Mouse (Mus musculus) mature B cell (primary cell): ENCODE measurements at regions not wholly inside any gene's neighbourhood (a gene's known extent, or its start where the extent isn't known, plus 50 kb on each side); places are given as distances from the start of the nearest gene placed in this dataset.

Source experiments
- in situ Hi-C: fragments of 300-500 bp; cut with MboI; formaldehyde crosslinking; loops from 2 replicates; pipeline ENCODE4 v1.14.3; 2019

DNA sequence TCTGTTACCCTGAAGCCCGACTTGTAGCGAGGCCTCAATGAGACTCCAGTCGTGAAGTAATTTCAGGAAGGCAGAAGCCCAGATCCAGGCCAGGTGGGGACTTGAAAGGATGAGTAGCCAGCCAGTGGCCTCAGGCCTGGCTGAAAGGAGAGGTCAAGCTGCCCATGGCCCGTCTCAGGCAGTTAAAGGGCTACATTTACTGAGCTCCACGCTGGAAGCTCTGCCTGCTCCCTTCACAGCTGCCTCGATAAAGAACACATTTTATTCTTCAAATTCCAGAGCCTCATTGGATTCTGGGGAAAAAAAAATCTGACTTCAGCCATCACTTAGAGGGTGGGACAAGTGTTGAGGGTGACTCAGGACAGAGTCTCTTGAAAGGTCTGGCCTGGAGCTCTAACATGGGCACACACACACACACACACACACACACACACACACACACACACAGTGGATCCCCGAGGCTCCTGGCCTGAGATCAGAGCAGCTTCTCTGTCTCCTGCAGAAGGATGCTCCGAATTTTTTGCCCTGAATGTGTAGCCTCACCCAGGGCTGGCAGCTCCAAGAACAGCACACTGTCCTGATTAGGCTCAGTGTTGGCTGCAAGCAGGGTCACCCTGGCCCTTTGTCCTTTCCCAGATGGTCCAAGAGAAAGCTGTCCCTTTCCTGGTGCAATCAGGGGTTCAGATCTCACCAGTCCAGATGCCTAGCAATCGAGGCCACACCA, 53.0 kb downstream of the Gadd45g start:
- in situ Hi-C loops, result no loop called here

DNA sequence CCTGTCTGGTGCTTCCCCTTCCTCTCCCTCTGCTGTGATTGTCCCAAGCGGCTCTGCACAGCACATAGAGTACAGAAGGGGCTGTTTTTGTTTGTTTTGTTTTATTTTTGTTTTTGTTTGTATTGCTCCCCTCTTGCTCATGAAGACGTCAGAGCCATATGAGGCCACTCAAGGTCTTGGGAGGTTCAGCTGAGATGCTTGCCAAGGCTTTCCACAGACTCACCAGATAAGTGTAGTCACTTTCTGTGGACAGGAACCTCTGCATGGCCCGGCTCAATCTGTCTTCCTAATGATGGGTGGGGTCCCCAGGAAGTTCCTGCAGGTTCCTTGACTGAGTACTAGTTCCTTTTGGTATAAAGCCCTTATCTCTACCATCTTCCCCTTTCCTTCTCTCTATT, 53.6 kb downstream of the Gadd45g start:
- in situ Hi-C loops, result no loop called here

DNA sequence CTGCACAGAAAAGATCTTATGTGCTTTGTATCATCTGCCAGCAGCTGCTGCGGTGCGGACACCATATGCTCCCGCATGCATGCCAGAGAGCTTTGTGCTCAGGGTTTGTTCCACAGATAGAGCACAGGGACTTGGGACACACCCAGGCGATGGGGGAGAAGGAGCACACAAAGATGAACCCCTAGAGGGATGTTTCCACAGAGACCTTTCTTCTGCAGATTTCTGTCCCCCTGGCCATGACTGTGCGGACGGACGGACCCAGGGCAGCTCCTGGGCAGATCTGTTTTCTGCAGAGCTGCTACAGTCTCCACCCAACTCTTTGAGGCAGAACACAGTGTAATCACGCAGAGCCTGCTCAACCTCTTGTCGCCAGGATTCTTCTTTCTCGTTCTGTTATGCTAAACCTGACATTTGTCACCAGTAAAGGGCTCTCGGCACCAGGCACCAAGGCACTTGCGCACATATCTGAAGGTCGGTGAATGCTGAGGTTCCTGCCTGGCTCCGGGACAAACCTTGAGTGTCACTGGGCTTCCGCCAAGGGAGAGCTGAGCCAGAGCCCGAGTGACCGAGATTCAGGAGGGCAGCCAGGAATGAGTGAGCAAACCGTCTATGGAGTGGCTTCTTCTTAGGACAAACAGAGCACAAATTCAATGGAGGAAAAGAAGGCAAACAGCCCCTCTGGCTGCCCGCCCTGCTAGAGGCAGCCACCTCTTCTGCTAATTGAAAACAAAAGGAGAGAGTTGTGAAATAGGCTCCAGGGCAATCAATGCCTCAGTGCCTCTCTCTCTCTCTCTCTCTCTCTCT, 56.2 kb downstream of the Gadd45g start:
- in situ Hi-C loops, result no loop called here

DNA sequence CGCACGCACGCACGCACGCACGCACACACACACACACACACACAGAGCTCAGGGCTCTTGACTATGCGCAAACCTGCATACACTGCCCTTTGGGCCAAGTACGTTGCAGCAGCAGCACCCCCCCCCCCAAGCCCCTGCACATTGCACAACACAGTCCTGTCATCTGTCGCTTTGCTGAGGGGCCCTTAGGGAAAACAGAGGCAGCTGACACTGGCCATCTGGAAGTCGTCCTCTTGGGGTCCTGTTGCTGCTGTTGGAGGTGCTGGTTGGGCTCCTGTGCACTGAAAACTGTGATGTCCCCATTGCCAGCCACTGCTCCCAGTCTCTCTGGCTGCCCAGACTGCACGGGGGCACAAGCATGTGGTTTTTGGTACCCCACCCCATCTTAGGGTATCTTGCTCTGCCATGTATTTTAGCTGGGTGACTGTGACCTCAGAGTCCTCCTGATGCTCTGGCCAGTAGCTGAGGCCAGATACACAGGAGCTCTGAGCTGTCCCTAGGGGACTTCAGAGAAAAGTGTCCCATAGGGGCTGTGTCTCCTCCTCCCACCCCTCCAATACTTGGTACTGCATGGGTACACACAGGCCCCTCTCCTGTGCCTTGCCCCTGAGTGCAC, 57.0 kb downstream of the Gadd45g start:
- in situ Hi-C loops, result no loop called here

DNA sequence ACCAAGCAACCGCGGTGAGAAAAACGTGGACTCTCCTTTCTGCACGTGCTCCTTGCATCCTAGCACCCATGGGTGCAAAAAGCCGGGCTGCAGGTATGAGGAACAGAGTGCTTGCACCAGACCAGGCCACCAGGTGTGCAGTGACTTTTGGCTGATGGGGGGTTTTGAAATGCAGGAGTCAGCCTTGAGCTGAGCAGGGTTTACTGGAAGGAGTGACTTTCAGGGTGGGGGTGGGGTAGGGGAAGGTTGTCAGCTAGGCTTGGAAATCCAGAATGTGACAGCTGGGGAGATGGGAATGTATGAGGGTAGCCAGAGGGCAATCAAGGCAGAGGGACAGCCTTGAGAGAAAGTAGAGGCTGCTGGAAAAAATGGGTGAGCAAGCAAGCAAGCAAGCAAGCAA, 58.8 kb downstream of the Gadd45g start:
- in situ Hi-C loops, result no loop called here

DNA sequence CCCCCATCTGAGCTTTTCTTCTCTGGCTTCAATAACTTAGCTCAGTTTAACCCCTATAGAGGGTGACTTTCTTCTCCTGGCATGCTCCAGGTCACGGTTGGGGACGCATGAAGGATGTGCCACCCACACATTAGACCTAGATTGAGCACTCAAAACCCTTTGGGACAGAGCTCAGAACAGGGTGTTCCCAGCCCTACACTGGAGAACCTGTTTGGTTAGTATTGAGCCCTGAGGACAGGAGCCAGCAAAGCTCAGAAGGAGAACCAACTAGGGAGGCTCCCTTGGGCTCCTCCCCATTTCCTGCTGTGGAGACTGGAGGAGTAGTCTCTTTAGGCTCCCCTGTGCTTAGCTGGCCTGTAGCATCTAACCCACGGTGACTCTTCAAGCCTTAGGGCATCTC, 59.6 kb downstream of the Gadd45g start:
- in situ Hi-C loops, result no loop called here

DNA sequence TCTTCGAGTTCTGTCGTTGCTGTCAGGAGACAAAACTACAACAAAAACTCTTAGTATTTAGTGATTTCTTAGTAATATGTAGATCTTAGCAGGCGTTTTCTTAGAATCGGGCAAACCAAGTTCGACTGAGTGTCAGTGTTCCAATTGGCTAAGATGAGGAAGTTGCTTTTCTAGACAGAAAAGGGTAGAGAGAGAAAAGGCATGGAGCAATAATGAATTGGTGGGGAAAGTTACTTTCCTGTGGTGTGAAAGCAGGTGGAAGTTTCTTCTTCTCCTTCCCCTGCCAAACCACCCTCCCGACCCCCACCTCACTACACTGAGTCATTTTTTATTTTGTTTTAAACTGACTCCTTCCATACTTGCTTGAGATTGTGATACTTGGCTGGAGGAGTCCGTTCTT, 62.0 kb downstream of the Gadd45g start:
- in situ Hi-C loops, result no loop called here

DNA sequence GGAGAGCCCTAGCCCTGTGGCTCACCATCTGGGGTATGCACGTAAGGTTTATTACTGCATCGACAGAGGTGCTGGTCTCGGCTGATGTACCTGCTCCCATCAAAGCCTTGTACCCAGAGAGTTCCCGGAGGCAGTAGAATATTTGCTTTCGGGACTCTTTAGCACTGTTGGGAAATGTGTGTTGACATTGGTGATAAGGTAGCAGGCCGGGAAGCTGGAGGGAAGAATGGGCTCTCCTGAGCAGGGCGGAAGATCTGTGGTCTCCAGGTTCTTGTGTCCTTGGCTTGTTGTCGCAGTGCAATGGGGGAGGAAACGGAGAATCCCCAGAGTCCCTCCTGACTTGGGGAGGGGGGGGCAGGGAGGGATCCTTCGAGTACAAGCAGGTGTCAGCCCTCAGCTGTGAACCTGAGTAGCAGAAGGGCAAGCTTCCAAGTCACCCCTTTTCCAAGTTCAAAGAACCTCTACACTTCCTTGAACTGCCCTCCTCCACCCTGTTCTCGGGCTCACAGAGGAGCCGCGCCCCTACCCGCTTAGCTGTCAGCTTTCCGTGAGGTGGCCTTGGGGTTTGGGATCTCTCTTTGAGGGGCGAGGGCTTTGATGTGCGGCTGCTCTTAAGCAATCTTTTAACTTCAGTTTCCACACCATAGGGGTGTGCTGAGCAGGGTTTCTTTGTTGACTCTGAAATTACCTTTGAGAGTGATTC, 65.0 kb downstream of the Gadd45g start:
- in situ Hi-C loops, result no loop called here

DNA sequence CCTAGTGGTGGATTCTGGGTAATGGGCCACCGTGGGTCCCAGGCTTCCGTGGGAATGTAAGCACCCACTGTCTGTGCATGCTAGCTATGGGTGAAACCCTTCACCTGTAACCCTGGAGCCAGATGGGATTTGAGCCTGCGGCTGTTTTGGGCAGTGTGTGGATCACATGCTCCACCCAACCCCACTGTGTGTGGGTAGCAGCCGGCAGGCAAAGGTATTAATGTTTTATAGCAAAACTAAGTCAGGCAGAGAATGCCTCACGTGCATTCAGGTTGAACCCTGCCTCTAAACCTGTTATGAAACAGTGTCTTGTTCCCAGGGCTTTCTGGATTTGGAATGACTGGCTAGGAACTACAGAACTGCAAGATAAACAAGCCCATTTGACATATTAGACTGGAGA, 66.0 kb downstream of the Gadd45g start:
- in situ Hi-C loops, result no loop called here

DNA sequence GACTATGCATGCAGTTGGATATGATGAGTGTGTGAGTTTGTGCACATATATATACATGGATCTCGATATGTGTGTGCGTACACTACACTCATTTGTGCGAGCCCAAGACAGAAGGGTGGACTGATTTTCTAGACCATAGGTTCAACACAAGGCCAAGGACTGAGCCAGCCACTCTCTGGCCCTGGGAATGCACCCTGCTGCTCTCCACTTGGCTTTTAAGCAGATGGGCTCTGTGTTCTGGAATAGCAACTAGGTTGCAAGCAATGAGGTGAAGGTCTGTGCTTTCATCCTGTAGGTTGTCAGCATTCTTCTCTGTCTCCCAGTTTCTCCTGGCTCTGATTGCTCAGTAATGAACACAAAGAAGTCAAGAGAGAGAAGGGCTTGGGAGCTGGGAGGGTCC, 66.5 kb downstream of the Gadd45g start:
- in situ Hi-C loops, result no loop called here

DNA sequence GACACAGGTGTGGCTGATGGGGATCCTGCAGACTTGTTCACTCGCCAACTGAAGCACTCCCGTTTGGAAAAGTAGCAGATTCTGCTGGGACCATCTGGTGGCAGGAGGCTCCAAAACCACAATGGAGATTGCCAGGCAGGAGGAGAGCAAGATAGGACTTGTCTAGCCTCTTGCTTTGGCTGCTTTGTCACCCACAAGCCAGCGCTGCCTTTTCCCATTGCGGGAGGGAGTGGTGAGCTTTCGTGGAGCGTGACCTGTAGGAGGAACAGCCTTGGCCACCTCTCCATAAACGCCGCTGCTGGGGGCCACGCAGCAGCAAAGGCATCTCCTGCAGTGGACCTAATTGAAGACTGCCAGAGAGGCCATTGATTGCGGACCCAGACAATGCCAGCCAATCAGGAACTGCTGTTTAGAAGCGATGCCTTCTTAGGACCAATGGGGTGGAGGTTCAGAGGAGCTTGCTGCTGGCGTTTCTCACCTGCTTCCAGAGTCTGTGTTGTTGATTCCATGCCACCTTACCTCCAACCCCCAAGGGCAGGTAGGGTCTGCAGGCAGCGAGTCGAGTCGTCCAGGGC, 70.3 kb downstream of the Gadd45g start:
- in situ Hi-C loops, result no loop called here

DNA sequence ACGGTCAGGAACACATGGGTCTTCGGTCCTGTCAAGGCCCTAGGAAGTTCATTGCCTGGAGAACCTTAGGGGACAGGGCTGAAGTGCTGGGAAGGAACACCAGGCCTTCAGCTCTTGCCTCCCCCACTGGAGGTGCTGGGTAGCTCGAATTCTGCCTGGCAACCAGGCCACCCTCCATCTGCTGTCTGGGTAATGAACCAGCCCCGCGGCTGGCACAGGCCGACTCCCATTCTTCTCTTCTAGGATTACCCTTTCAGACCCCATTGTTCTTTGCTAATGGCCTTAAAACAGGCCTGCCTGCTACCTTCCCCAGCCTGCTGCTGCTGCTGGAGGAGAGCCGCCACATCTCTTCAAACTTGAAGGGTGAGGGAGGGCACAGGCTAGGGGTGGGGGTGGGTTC, 71.2 kb downstream of the Gadd45g start:
- in situ Hi-C loops, result no loop called here

DNA sequence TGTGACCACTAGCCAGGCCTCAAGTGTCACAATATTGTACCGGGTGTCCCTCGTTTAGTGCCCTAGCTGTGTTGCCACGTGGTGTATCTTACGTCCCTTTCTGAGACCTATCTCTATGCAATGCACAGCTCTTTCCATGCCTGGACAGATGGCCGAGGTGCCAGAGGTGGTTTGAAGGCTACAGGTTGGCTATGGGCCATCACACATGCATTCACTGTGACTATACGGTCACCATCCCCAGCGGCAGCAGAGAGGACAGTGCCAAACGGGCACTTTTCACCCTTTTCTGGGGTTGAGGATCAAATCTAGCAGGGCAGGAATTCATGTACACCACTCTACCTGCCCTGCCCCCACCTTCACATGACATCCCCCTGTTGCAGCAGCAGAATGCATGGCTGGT, 71.6 kb downstream of the Gadd45g start:
- in situ Hi-C loops, result no loop called here

DNA sequence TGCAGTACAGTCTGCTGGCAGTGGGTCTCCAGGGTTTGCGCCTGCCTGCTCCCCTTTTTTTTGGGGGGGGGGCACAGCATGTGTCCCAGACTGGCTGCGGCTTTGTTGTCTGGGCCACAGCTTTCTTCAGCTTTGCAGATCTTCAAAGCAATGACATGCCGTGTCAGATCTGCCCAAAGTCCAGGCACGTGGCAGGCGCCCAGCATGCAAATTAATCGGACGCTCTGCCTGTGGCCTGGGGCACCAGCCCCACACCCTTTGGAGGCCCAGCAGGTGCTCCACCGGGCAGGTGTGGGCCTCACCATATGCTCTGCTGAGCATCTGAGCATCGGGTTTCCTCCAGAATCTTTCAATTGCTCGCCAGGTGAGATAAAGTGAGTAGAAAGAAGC, 72.3 kb downstream of the Gadd45g start:
- in situ Hi-C loops, result no loop called here

DNA sequence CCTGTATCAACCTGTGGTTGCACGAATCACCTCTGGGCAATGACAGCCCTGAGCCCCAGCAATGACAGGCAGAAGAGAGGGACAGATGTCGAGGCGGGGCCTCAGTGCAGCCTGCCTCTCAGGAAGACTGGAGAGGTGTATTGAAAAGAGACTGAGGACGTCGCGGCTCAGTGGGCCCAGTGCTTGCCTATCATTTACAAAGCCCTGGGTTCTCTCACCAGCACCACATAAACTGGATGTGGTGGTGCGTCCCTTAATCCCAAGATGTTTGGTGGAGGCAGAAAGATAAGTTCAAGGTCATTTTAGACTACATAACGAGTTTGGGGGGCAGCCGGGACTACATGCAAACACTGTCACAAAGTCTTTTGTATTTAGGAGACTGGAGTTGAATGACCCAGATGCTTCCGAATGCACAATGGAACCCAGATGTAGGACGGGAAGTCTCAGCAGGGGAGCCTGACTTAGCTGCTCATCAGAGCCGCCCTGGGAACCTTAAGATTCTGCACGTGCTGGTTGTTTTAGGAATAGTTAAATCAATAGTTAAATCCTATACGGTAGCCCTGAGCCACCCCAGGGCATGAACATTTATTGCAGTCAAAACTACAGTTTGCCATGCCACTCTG, 72.8 kb downstream of the Gadd45g start:
- in situ Hi-C loops, result no loop called here

DNA sequence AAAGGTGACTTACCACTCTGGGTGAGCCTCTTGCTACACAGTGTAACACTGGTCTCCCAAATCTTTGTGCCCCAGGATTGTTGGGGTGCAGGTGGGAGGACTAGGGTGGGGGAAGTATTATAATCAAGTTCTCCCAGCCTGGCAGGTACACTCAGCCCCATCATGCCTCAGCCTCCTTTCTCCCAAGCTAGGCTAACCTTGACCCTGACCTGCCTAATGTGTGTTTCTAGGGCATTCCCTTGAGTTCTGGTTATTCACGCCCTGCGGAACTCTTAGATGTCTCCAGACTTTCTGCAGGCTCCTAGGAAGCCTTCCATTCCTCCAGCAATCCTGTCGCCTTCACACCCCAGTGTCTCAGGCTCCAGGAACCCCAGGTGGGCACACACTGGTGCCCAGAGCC, 73.5 kb downstream of the Gadd45g start:
- in situ Hi-C loops, result no loop called here

DNA sequence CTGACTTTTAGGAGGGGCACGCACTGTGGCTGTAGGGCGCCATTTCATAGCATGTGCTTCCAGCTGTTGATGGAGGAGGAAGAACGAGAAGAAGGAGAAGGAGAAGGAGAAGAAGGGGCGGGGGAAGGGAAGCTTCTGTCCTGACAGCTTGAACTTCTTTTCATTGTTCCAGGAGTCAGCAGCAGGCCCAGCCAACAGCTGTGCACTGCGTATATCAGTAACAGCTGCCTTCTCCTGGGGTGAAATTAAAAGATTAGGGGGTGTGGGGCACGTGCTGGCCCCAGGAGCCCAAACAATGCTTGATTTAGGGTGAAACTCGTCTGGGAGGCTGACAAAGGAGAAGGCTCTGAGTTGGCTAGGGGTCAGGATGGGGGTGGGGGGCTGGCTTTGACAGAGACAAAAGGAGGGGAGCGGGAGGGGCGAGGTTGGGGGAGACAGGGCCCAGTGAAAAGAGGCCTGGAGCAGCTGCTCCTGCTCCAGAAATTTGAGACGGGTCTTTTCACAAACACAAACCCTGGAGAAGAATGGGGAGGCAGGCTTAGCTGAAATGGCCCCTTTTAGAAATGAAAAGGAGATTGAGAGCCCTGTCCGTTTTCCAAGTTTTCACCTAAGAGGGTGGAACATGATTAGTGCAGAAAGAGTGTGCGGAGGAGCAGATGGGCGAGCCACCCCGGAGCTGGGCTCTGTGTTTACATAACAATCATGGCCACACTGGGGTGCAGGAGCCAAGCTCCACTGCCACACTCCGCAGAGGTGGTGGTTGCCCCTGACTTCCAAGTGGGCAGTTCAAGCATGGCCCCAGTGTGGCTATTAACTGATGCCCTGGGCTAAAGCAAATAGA, 74.3 kb downstream of the Gadd45g start:
- in situ Hi-C loops, result no loop called here

DNA sequence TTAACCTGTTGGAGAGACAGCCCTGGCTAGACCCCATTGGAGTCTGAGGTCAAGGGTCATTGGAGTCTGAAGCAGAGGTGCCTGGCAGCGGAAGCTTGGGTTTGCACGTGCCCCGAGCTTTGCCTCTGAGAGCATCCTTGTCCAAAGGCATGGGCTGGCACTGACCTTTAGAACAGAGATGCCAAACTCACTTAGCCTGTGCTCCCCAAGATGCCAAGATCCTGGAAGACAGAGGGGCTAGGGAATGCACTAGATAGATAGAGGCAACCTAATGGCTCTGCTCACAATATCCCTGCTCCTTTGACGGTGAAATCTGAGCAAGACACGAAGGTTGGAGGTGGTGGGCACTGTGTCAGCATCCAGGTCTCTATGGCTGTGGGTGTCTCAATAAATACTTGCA, 75.1 kb downstream of the Gadd45g start:
- in situ Hi-C loops, result no loop called here

DNA sequence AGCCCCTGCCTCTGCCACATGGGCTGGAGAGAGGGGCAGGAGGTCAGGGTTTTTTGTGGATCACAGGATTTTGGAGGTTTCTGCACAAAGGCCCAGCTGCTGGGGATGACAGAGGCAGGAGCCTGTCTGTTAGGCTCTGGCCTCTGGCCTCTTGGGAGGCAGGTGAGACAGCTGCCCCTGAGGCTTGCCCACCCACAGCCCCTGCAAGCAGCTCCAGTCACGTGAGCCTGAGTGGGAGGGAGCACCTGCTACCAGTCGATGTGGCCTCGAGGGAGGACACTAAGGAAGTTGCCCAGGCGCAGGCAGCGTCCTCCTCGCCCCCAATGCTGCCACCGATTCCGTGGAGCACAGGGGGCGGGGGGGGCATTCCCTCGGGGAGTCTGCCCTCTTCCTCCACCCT, 80.3 kb downstream of the Gadd45g start:
- in situ Hi-C loops, result no loop called here

DNA sequence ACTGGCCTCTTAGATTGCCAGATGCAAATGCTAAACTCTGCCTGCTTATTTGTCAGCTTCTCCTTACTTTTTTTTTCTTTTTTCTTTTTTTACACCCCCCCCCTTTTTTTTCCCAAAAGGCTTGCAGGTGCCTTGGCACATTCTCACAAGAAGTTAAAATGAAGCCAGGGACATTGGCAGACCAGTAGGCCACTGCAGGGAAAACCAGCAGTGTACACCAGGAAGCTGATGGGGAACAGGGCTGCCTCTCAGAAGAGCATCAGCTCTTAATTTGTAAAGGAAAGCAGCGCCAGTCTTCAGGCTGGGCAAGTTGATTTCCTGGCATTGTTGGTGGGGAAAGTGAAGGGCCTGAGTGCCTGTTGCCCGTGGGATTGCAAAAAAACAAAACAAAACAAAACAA, 83.3 kb downstream of the Gadd45g start:
- in situ Hi-C loops, result no loop called here

DNA sequence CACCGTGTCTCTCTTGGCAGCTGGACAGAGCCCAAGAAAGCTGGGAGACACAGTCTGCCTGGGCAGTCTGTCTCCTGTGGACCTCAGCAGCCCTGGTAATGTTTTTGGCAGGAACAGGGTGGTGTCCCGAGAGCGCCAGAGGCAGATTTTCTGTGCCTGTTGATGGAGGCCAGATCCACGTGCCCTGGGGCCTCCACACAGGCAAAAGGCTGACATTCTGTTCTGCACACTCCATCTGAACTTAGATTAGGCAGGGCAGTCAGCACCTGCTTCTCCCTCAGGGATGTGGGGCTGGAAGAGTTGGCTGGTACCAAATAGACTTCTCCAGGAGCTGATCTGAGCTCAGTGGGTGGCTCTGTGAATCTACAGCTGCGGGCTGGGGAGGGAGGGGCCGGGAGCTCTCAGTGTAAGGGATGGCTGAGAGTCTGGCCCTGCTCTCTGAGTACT, 83.8 kb downstream of the Gadd45g start:
- in situ Hi-C loops, result no loop called here
